Mouse (Mus musculus) embryonic facial prominence, embryonic 11.5 days (tissue): ENCODE data around the gene Ccdc183. TPM values are rescaled to one million over a fixed set of nuclear protein-coding genes. Genes with fewer than 3 reads are reported as not detected.
A peak's percentile ranks its signal among the peaks of the same experiment; 100 is the strongest.

ENCODE experiments used
- ATAC-seq: fragments of 200-750 bp; cut with Nextera tagmentation; replicated peaks from 2 replicates; pipeline ENCODE4 v1.8.0; 2017; ENCODE audit warnings: low read depth; ENCODE audit not compliant: insufficient number of reproducible peaks, low FRiP score, low TSS enrichment
- DNase-seq: peaks from one replicate; pipeline ENCODE4 v3.0.0-alpha.2; 2015; ENCODE audit warnings: low spot score
- H3K27ac ChIP-seq: fragments of 300-500 bp; sonication (generic); replicated peaks from 2 replicates; pipeline ENCODE4 v1.5.1; 2014; ENCODE audit warnings: mild to moderate bottlenecking, low read depth, low read length, control low read depth
- H3K27me3 ChIP-seq: fragments of 300-500 bp; sonication (generic); 2 replicates; pipeline ENCODE4 v1.6.1; 2014; ENCODE audit warnings: mild to moderate bottlenecking, low read length, moderate library complexity, mixed read lengths; ENCODE audit not compliant: control insufficient read depth, insufficient read depth
- H3K36me3 ChIP-seq: fragments of 300-500 bp; sonication (generic); replicated peaks from 2 replicates; pipeline ENCODE4 v1.6.1; 2014; ENCODE audit warnings: low read depth, mild to moderate bottlenecking, low read length, moderate library complexity, mixed read lengths; ENCODE audit not compliant: control insufficient read depth, insufficient read depth
- H3K4me1 ChIP-seq: fragments of 300-500 bp; sonication (generic); 2 replicates; pipeline ENCODE4 v1.6.1; 2014; ENCODE audit warnings: low read length, mixed read lengths; ENCODE audit not compliant: control insufficient read depth, insufficient read depth
- H3K4me2 ChIP-seq: fragments of 300-500 bp; sonication (generic); 2 replicates; pipeline ENCODE4 v1.6.1; 2014; ENCODE audit warnings: low read depth, mild to moderate bottlenecking, control low read depth, low read length, moderate library complexity
- H3K4me3 ChIP-seq: fragments of 300-500 bp; sonication (generic); 2 replicates; pipeline ENCODE4 v1.5.1; 2014; ENCODE audit warnings: low read depth, low read length, control low read depth
- H3K9ac ChIP-seq: fragments of 300-500 bp; sonication (generic); replicated peaks from 2 replicates; pipeline ENCODE4 v1.6.1; 2014; ENCODE audit warnings: mild to moderate bottlenecking, control low read depth, low read length
- H3K9me3 ChIP-seq: fragments of 300-500 bp; sonication (generic); replicated peaks from 2 replicates; pipeline ENCODE4 v1.6.1; 2016; ENCODE audit warnings: mild to moderate bottlenecking, low read length, inconsistent platforms, mixed read lengths; ENCODE audit not compliant: control insufficient read depth
- WGBS: fragments of 180-500 bp; shearing (Covaris S2); extraction: QIAGEN DNeasy Blood & Tissue Kit; methylation state at CpG from one replicate; pipeline ENCODE4 v1.1.7; 2014; 5-methylcytosine and 5-hydroxymethylcytosine counted together
- polyA plus RNA-seq: library from polyadenylated mRNA; unstranded; fragments of >200 nt; fragmentation: Nextera tagmentation; extraction: Ambion mirVana; gene quantifications from 2 replicates; pipeline ENCODE4 v1.2.1, GENCODE M21; 2014

The Ccdc183 gene
- polyA plus RNA-seq, 1 experiment from 2014 or later, result 0.18 TPM

- no peak overlapping the region for H3K4me2 ChIP-seq
- ATAC-seq (no peak), DNase-seq (no peak)
- no peaks in the 10 kb centered on the region for H3K36me3 ChIP-seq
- H3K27ac ChIP-seq, result no peak overlapping the region
- H3K4me3 ChIP-seq, result no peak overlapping the region
- H3K9ac ChIP-seq, result no peak overlapping the region
- no peaks in the 10 kb centered on the region for H3K27me3 ChIP-seq
- H3K9me3 ChIP-seq, result no peaks in the 10 kb centered on the region
- WGBS, result 82% methylated on average over 4 of the region's 4 CpGs
- H3K4me1 ChIP-seq, result no peaks in the 10 kb centered on the region
Measured at GRCm38 (mm10) chr2:25656691-25657090, 39.2 kb upstream of the Ccdc183 start.

GRCm38 (mm10) chr2:25654502-25654901, 37.0 kb upstream of the Ccdc183 start:
- 50% methylated on average over 1 of the region's 1 CpGs for WGBS
- Histone ChIP-seq H3K36me3 (no peaks in the 10 kb centered on the region), H3K9ac (no peak overlapping the region), H3K27ac (no peak overlapping the region), H3K4me3 (no peak overlapping the region), H3K4me1 (no peaks in the 10 kb centered on the region), H3K4me2 (no peak overlapping the region), H3K9me3 (no peaks in the 10 kb centered on the region), H3K27me3 (no peaks in the 10 kb centered on the region)
- ATAC-seq, result no peak
- peak; percentile 24 for DNase-seq

GRCm38 (mm10) chr2:25652902-25653301, 35.4 kb upstream of the Ccdc183 start, which contains the start of gene Lcn8:
Gene Lcn8 (plus strand): TSS chr2:25653120.
- Histone ChIP-seq H3K4me1 (no peaks in the 10 kb centered on the region), H3K36me3 (no peaks in the 10 kb centered on the region), H3K9me3 (no peaks in the 10 kb centered on the region), H3K4me3 (no peak within 1 kb of the TSS), H3K27ac (no peak within 1 kb of the TSS), H3K9ac (no peak within 1 kb of the TSS), H3K27me3 (no peaks in the 10 kb centered on the region), H3K4me2 (no peak within 1 kb of the TSS)
- DNase-seq (no peak), ATAC-seq (no peak)
- 78% methylated on average over 2 of the region's 2 CpGs for WGBS

- Histone ChIP-seq H3K27me3 (no peaks in the 10 kb centered on the region), H3K36me3 (no peaks in the 10 kb centered on the region), H3K4me2 (no peak overlapping the region), H3K4me1 (no peaks in the 10 kb centered on the region), H3K9ac (no peak overlapping the region), H3K4me3 (no peak overlapping the region), H3K27ac (no peak overlapping the region), H3K9me3 (no peaks in the 10 kb centered on the region)
- DNase-seq (peak; percentile 68), ATAC-seq (no peak)
- 15% methylated on average over 6 of the region's 6 CpGs for WGBS
Measured at GRCm38 (mm10) chr2:25639890-25640289, 22.4 kb upstream of the Ccdc183 start.

GRCm38 (mm10) chr2:25634046-25634445, 16.6 kb upstream of the Ccdc183 start:
- H3K4me1 ChIP-seq, result no peaks in the 10 kb centered on the region
- H3K4me2 ChIP-seq, result no peak overlapping the region
- H3K4me3 ChIP-seq, result no peak overlapping the region
- WGBS, result 14% methylated on average over 1 of the region's 1 CpGs
- ATAC-seq, result no peak
- H3K36me3 ChIP-seq, result no peaks in the 10 kb centered on the region
- H3K9me3 ChIP-seq, result no peaks in the 10 kb centered on the region
- no peak overlapping the region for H3K9ac ChIP-seq
- DNase-seq, result no peak
- H3K27ac ChIP-seq, result no peak overlapping the region
- no peaks in the 10 kb centered on the region for H3K27me3 ChIP-seq

- 73% methylated on average over 3 of the region's 3 CpGs for WGBS
- H3K9me3 ChIP-seq, result no peaks in the 10 kb centered on the region
- no peak overlapping the region for H3K9ac ChIP-seq
- no peaks in the 10 kb centered on the region for H3K27me3 ChIP-seq
- no peak overlapping the region for H3K4me3 ChIP-seq
- H3K4me1 ChIP-seq, result no peaks in the 10 kb centered on the region
- no peak overlapping the region for H3K27ac ChIP-seq
- H3K36me3 ChIP-seq, result no peaks in the 10 kb centered on the region
- ATAC-seq, result no peak
- H3K4me2 ChIP-seq, result no peak overlapping the region
- DNase-seq, result no peak
Measured at GRCm38 (mm10) chr2:25633616-25634015, 16.1 kb upstream of the Ccdc183 start.

GRCm38 (mm10) chr2:25628738-25629137, 11.3 kb upstream of the Ccdc183 start:
- WGBS, result 38% methylated on average over 3 of the region's 4 CpGs

GRCm38 (mm10) chr2:25627811-25628210, 10.3 kb upstream of the Ccdc183 start, which contains the start of gene Fcna:
Gene Fcna (minus strand): TSS chr2:25628030.
- no peak for DNase-seq
- Histone ChIP-seq H3K9me3 (no peaks in the 10 kb centered on the region), H3K4me3 (no peak within 1 kb of the TSS), H3K36me3 (no peaks in the 10 kb centered on the region), H3K4me2 (no peak within 1 kb of the TSS), H3K27ac (no peak within 1 kb of the TSS), H3K9ac (no peak within 1 kb of the TSS), H3K27me3 (no peaks in the 10 kb centered on the region), H3K4me1 (no peaks in the 10 kb centered on the region)
- ATAC-seq, result no peak
- WGBS, result 80% methylated on average over 6 of the region's 6 CpGs

More at GRCm38 (mm10) chr2:25628738-25629137, 11.3 kb upstream of the Ccdc183 start:
- Histone ChIP-seq H3K27ac (no peak overlapping the region), H3K9me3 (no peaks in the 10 kb centered on the region), H3K4me1 (no peaks in the 10 kb centered on the region), H3K4me3 (no peak overlapping the region), H3K27me3 (no peaks in the 10 kb centered on the region), H3K9ac (no peak overlapping the region), H3K36me3 (no peaks in the 10 kb centered on the region), H3K4me2 (no peak overlapping the region)
- no peak for ATAC-seq
- no peak for DNase-seq
